Mouse (Mus musculus) kidney, adult 9 months (tissue): ENCODE measurements around the gene Pabpn1l.
"Not testable (repeated sequence)": the region's sequence is repeated elsewhere in the genome, so short reads cannot be mapped to it uniquely, and the experiment has no call there.

Experiments used
- DNase-seq: peaks from one replicate; pipeline ENCODE4 v3.0.0; 2022

Gene Pabpn1l

GRCm38 (mm10) chr8:122574667-122575251 is 47.8 kb downstream of the Pabpn1l start:
- DNase-seq = peak; percentile 60

- DNase-seq = no peak
Measured at GRCm38 (mm10) chr8:122574264-122574663, 48.3 kb downstream of the Pabpn1l start.

- DNase-seq = no peak
Measured at GRCm38 (mm10) chr8:122573577-122573976, 49.0 kb downstream of the Pabpn1l start.

- not testable (repeated sequence) for DNase-seq
Measured at GRCm38 (mm10) chr8:122573176-122573575, 49.4 kb downstream of the Pabpn1l start.

DNA sequence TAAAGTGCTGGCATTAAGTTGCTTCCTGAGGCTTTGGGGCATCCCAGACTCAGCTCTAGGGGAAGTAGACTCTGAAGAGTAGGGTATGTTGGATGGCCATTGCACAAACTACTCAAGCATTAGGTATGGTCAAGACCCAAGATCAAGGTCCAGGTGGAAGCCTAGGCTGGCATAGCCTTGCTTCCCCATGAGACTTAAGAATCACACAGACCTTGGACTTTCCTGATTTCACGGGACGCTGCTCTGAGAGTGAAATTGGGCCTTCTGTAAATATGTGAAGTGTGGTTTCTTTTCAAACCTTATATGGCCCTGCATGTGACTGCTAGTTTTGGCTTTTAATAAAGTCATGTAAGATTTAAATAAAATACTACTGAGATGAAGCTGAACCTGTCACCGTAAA is 49.8 kb downstream of the Pabpn1l start:
- peak; percentile 82 for DNase-seq

- DNase-seq = no peak
Measured at GRCm38 (mm10) chr8:122571750-122572267, 50.7 kb downstream of the Pabpn1l start.

GRCm38 (mm10) chr8:122571153-122571552 is 51.4 kb downstream of the Pabpn1l start:
- DNase-seq = no peak

DNA sequence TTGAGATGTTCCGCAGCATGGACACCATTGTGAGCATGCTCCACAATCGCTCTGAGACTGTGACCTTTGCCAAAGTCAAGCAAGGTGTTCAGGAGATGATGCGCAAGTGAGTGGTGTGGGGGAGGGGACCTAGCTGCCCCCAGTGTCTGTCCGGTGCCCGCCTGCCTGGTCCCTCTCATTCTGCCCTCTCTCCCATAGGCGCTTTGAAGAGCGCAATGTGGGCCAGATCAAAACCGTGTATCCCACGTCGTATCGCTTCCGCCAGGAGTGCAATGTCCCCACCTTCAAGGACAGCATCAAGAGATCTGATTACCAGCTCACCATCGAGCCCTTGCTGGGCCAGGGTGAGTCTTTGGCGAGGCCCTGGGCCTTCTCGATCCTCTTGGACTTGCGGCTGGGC is 52.5 kb downstream of the Pabpn1l start:
- DNase-seq = no peak
